Mouse (Mus musculus): ENCODE results near the gene Wdcp. TPM values are rescaled to one million over a fixed set of nuclear protein-coding genes. Genes with fewer than 3 reads are reported as not detected.
"Not testable (repeated sequence)": the region's sequence is repeated elsewhere in the genome, so short reads cannot be mapped to it uniquely, and the experiment has no call there.

Wdcp gene
- polyA plus RNA-seq (2014; fragmentation: Nextera tagmentation; extraction: Ambion mirVana) = 10.4 and 11.7 TPM in 2 replicates

GRCm38 (mm10) chr12:4842890-4843597 is at the start of gene Wdcp:
Wdcp (plus strand) TSS chr12:4843303.
- WGBS = under 1% methylated on average over 30 of the region's 30 CpGs
- Histone ChIP-seq H3K36me3 (ENCODE audit: control insufficient read depth, insufficient read depth, low read length) (no peaks in the 10 kb centered on the region), H3K4me3 (ENCODE audit: low read depth, low read length) (peak within 1 kb of the TSS; percentile 66), H3K9ac (ENCODE audit: low read depth, low read length) (peak within 1 kb of the TSS; percentile 68), H3K27me3 (replicated peaks; ENCODE audit: control insufficient read depth, insufficient read depth, low read length) (no peaks in the 10 kb centered on the region), H3K4me2 (ENCODE audit: low read depth, low read length) (peak within 1 kb of the TSS; percentile 61), H3K4me1 (ENCODE audit: control insufficient read depth, insufficient read depth, low read length) (peaks cover 5% of the 10 kb centered on the region; the same call in 1 of the 2 replicates), H3K27ac (replicated peaks; ENCODE audit: low read depth, low read length) (peak within 1 kb of the TSS; percentile 69; the same call in 1 of the 2 replicates), H3K9me3 (ENCODE audit: control insufficient read depth, low read length) (no peaks in the 10 kb centered on the region)
- peak; percentile 93 for ATAC-seq (ENCODE audit: low read depth)
- peak; percentile 98 for DNase-seq (ENCODE audit: low spot score)

GRCm38 (mm10) chr12:4793718-4794117 is 49.4 kb upstream of the Wdcp start:
- H3K4me2 ChIP-seq (ENCODE audit: low read depth, low read length) = no peak overlapping the region
- ATAC-seq (ENCODE audit: low read depth) (no peak), DNase-seq (ENCODE audit: low spot score) (no peak)
- H3K4me3 ChIP-seq (ENCODE audit: low read depth, low read length) = no peak overlapping the region
- H3K9me3 ChIP-seq (ENCODE audit: control insufficient read depth, low read length) = no peaks in the 10 kb centered on the region
- 75% methylated on average over 1 of the region's 1 CpGs for WGBS
- H3K9ac ChIP-seq (ENCODE audit: low read depth, low read length) = no peak overlapping the region
- H3K4me1 ChIP-seq (ENCODE audit: control insufficient read depth, insufficient read depth, low read length) = no peaks in the 10 kb centered on the region
- H3K27me3 ChIP-seq (replicated peaks; ENCODE audit: control insufficient read depth, insufficient read depth, low read length) = no peaks in the 10 kb centered on the region
- H3K27ac ChIP-seq (replicated peaks; ENCODE audit: low read depth, low read length) = no peak overlapping the region
- no peaks in the 10 kb centered on the region for H3K36me3 ChIP-seq (ENCODE audit: control insufficient read depth, insufficient read depth, low read length)

- not testable (repeated sequence) for H3K4me3 ChIP-seq (ENCODE audit: low read depth, low read length); H3K4me2 ChIP-seq (ENCODE audit: low read depth, low read length); H3K4me1 ChIP-seq (ENCODE audit: control insufficient read depth, insufficient read depth, low read length); H3K27ac ChIP-seq (replicated peaks; ENCODE audit: low read depth, low read length); H3K9ac ChIP-seq (ENCODE audit: low read depth, low read length); H3K9me3 ChIP-seq (ENCODE audit: control insufficient read depth, low read length); H3K36me3 ChIP-seq (ENCODE audit: control insufficient read depth, insufficient read depth, low read length); H3K27me3 ChIP-seq (replicated peaks; ENCODE audit: control insufficient read depth, insufficient read depth, low read length)
- DNase-seq (ENCODE audit: low spot score) (peak; percentile 62), ATAC-seq (ENCODE audit: low read depth) (peak; percentile 74)
- 57% methylated on average over 6 of the region's 6 CpGs for WGBS
Measured at GRCm38 (mm10) chr12:4797471-4797870, 45.6 kb upstream of the Wdcp start.

GRCm38 (mm10) chr12:4811036-4811435 is 32.1 kb upstream of the Wdcp start:
- H3K36me3 ChIP-seq (ENCODE audit: control insufficient read depth, insufficient read depth, low read length) = no peaks in the 10 kb centered on the region
- no peak overlapping the region for H3K4me2 ChIP-seq (ENCODE audit: low read depth, low read length)
- H3K9me3 ChIP-seq (ENCODE audit: control insufficient read depth, low read length) = 0 out of 2 replicates have a peak, but pooled peaks cover 4% of the 10 kb centered on the region
- H3K9ac ChIP-seq (ENCODE audit: low read depth, low read length) = no peak overlapping the region
- H3K27me3 ChIP-seq (replicated peaks; ENCODE audit: control insufficient read depth, insufficient read depth, low read length) = no peaks in the 10 kb centered on the region
- no peak overlapping the region for H3K27ac ChIP-seq (replicated peaks; ENCODE audit: low read depth, low read length)
- no peak for ATAC-seq (ENCODE audit: low read depth)
- H3K4me1 ChIP-seq (ENCODE audit: control insufficient read depth, insufficient read depth, low read length) = no peaks in the 10 kb centered on the region
- no peak for DNase-seq (ENCODE audit: low spot score)
- 76% methylated on average over 4 of the region's 4 CpGs for WGBS
- no peak overlapping the region for H3K4me3 ChIP-seq (ENCODE audit: low read depth, low read length)

- Histone ChIP-seq H3K4me3 (ENCODE audit: low read depth, low read length) (no peak overlapping the region), H3K36me3 (ENCODE audit: control insufficient read depth, insufficient read depth, low read length) (no peaks in the 10 kb centered on the region), H3K4me2 (ENCODE audit: low read depth, low read length) (no peak overlapping the region), H3K4me1 (ENCODE audit: control insufficient read depth, insufficient read depth, low read length) (0 out of 2 replicates have a peak, but pooled peaks cover 3% of the 10 kb centered on the region), H3K9me3 (ENCODE audit: control insufficient read depth, low read length) (0 out of 2 replicates have a peak, but pooled peaks cover 4% of the 10 kb centered on the region), H3K9ac (ENCODE audit: low read depth, low read length) (no peak overlapping the region), H3K27ac (replicated peaks; ENCODE audit: low read depth, low read length) (no peak overlapping the region), H3K27me3 (replicated peaks; ENCODE audit: control insufficient read depth, insufficient read depth, low read length) (no peaks in the 10 kb centered on the region)
- DNase-seq (ENCODE audit: low spot score) = peak; percentile 22
- WGBS = 56% methylated on average over 3 of the region's 3 CpGs
- no peak for ATAC-seq (ENCODE audit: low read depth)
Measured at GRCm38 (mm10) chr12:4811705-4812104, 31.4 kb upstream of the Wdcp start.

- Histone ChIP-seq H3K36me3 (ENCODE audit: control insufficient read depth, insufficient read depth, low read length) (no peaks in the 10 kb centered on the region), H3K9me3 (ENCODE audit: control insufficient read depth, low read length) (0 out of 2 replicates have a peak, but pooled peaks cover 4% of the 10 kb centered on the region), H3K4me1 (ENCODE audit: control insufficient read depth, insufficient read depth, low read length) (peaks cover 8% of the 10 kb centered on the region), H3K4me2 (ENCODE audit: low read depth, low read length) (no peak overlapping the region), H3K27ac (replicated peaks; ENCODE audit: low read depth, low read length) (no peak overlapping the region), H3K27me3 (replicated peaks; ENCODE audit: control insufficient read depth, insufficient read depth, low read length) (no peaks in the 10 kb centered on the region), H3K9ac (ENCODE audit: low read depth, low read length) (no peak overlapping the region), H3K4me3 (ENCODE audit: low read depth, low read length) (no peak overlapping the region)
- peak; percentile 72 for DNase-seq (ENCODE audit: low spot score)
- WGBS = 53% methylated on average over 4 of the region's 4 CpGs
- ATAC-seq (ENCODE audit: low read depth) = no peak
Measured at GRCm38 (mm10) chr12:4813636-4814035, 29.5 kb upstream of the Wdcp start.

- Histone ChIP-seq H3K27me3 (replicated peaks; ENCODE audit: control insufficient read depth, insufficient read depth, low read length) (no peaks in the 10 kb centered on the region), H3K4me3 (ENCODE audit: low read depth, low read length) (peak overlapping the region; percentile 66), H3K4me2 (ENCODE audit: low read depth, low read length) (peak overlapping the region; percentile 66), H3K27ac (replicated peaks; ENCODE audit: low read depth, low read length) (peak overlapping the region; percentile 84), H3K9me3 (ENCODE audit: control insufficient read depth, low read length) (no peaks in the 10 kb centered on the region), H3K36me3 (ENCODE audit: control insufficient read depth, insufficient read depth, low read length) (peaks cover 19% of the 10 kb centered on the region), H3K9ac (ENCODE audit: low read depth, low read length) (peak overlapping the region; percentile 75), H3K4me1 (ENCODE audit: control insufficient read depth, insufficient read depth, low read length) (peaks cover 14% of the 10 kb centered on the region)
- DNase-seq (ENCODE audit: low spot score) (no peak), ATAC-seq (ENCODE audit: low read depth) (peak; percentile 74)
- WGBS = 14% methylated on average over 15 of the region's 24 CpGs
Measured at GRCm38 (mm10) chr12:4816680-4817360, 26.3 kb upstream of the Wdcp start.

- Histone ChIP-seq H3K4me1 (ENCODE audit: control insufficient read depth, insufficient read depth, low read length) (peaks cover 14% of the 10 kb centered on the region), H3K27me3 (replicated peaks; ENCODE audit: control insufficient read depth, insufficient read depth, low read length) (no peaks in the 10 kb centered on the region), H3K4me2 (ENCODE audit: low read depth, low read length) (peak within 1 kb of the TSS; percentile 70), H3K36me3 (ENCODE audit: control insufficient read depth, insufficient read depth, low read length) (peaks cover 27% of the 10 kb centered on the region), H3K4me3 (ENCODE audit: low read depth, low read length) (peak within 1 kb of the TSS; percentile 66), H3K9ac (ENCODE audit: low read depth, low read length) (peak within 1 kb of the TSS; percentile 75), H3K27ac (replicated peaks; ENCODE audit: low read depth, low read length) (peak within 1 kb of the TSS; percentile 84), H3K9me3 (ENCODE audit: control insufficient read depth, low read length) (no peaks in the 10 kb centered on the region)
- DNase-seq (ENCODE audit: low spot score) (peak; percentile 98), ATAC-seq (ENCODE audit: low read depth) (peak; percentile 98)
- WGBS = under 1% methylated on average over 48 of the region's 49 CpGs
Measured at GRCm38 (mm10) chr12:4817361-4818101, 25.6 kb upstream of the Wdcp start, which contains the start of gene Sf3b6. Sf3b6 (plus strand) TSS chr12:4817544.

Data from embryonic facial prominence, embryonic 14.5 days (tissue).